Mouse (Mus musculus) testis, adult 2 months (tissue): ENCODE measurements around the gene Omg.

ENCODE experiments used
- CTCF ChIP-seq: fragments of 200-500 bp; IDR thresholded peaks from 2 replicates; pipeline ENCODE4 v1.5.1; 2012; ENCODE audit warnings: low read depth, mild to moderate bottlenecking, inconsistent platforms, low read length, moderate library complexity; ENCODE audit not compliant: control insufficient read depth, insufficient read depth, insufficient replicate concordance
- POLR2A ChIP-seq: fragments of 200-500 bp; IDR thresholded peaks from 2 replicates; pipeline ENCODE4 v1.6.1; 2012; ENCODE audit warnings: low read depth, mild to moderate bottlenecking, inconsistent platforms, low read length, moderate library complexity; ENCODE audit not compliant: control insufficient read depth

DNA sequence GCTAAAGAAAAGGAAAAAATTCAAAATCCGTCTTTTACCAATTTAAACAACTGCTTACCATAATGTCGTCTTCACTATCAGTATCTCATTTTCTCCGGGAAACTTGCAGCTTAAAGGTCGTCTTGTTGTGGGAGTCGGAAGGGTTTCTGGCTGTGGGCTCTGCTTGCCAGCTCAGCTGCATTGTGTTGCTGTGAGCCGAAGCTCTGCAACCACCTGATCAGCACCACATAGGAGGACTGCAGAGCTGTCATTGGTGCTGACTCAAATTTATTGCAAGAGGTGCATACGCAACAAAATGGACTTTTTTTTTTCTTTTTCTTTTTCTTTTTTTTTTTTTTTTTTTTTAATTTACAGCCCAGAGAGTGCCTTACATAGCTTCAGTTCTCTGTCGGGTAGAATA is at the start of gene Omg:
- TF ChIP-seq CTCF (no peak), POLR2A (no peak)
